Mouse (Mus musculus): ENCODE measurements at regions not wholly inside any gene's neighbourhood (a gene's known extent, or its start where the extent isn't known, plus 50 kb on each side); places are given as distances from the start of the nearest gene placed in this dataset.

DNA sequence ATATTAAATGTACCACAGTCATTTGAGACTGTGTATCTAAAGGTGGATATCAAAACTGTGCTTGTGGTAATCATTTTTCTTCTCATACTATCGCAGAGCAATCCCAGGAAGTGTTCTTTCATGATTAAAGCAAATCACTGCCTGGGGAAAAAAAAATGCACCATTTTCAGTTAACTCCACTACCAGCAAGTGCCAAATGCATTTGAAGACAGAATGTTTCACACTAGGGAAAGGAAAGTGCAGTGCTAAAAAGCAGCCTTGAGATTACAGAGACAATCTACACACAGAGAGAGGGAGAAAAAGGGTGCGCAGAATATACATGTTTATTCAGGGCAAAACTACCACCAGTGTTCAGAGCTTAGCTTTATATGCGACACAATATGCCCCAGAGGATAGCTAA, 291.0 kb downstream of the Dnajb9 start:
- TF ChIP-seq CHD2 (IDR thresholded peaks at IDR 0.05; ENCODE audit: low read depth, low read length), result no peak
- TF ChIP-seq HCFC1 (IDR thresholded peaks at IDR 0.05; ENCODE audit: borderline replicate concordance, insufficient read depth, low read length), result no peak
